Mouse (Mus musculus) CH12.LX (cell line): ENCODE data around the gene Cep295. TPM values are rescaled to one million over a fixed set of nuclear protein-coding genes. Genes with fewer than 3 reads are reported as not detected.

Source experiments
- DNase-seq: peaks from one replicate; pipeline ENCODE4 v3.0.0-alpha.2; 2013; ENCODE audit errors: extremely low read depth
- H3K27ac ChIP-seq: 2 replicates; pipeline ENCODE4 v1.5.1; 2012; ENCODE audit warnings: low read depth, mild to moderate bottlenecking, control low read depth, moderate library complexity; ENCODE audit not compliant: insufficient read depth
- H3K27me3 ChIP-seq: replicated peaks from 2 replicates; pipeline ENCODE3; 2012; ENCODE audit warnings: inconsistent platforms
- H3K36me3 ChIP-seq, 2 experiments: replicated peaks in 1 of 2; 2 replicates each; pipeline versions ENCODE3 to v1.6.1; 2012; ENCODE audit warnings: inconsistent platforms in 1 of 2, low read length in 1 of 2, mild to moderate bottlenecking in 1 of 2, mixed read lengths in 1 of 2, moderate library complexity in 1 of 2; ENCODE audit not compliant: control insufficient read depth in 1 of 2, insufficient read depth in 1 of 2
- H3K4me1 ChIP-seq, 2 experiments: 2 replicates each; pipeline ENCODE4 v1.6.1; 2012; ENCODE audit warnings: inconsistent platforms in 1 of 2, moderate library complexity in 1 of 2; ENCODE audit not compliant: insufficient read depth in 2 of 2, control insufficient read depth in 1 of 2
- H3K4me2 ChIP-seq: 2 replicates; pipeline ENCODE4 v1.6.1; 2012; ENCODE audit warnings: low read depth, mild to moderate bottlenecking, control low read depth; ENCODE audit not compliant: poor library complexity, insufficient read depth, severe bottlenecking
- H3K4me3 ChIP-seq, 3 experiments: fragments of 150-350 bp in 1 of 3; sonication (generic) in 1 of 3; replicated peaks in 1 of 3; 2 replicates each; pipeline versions ENCODE3 to v1.5.1; 2011 to 2012; ENCODE audit warnings: low read depth in 2 of 3, low read length in 2 of 3, mild to moderate bottlenecking in 2 of 3, moderate library complexity in 2 of 3, control low read depth in 1 of 3, improper control_type of control experiment in 1 of 3, inconsistent platforms in 1 of 3, mixed read lengths in 1 of 3; ENCODE audit not compliant: poor library complexity in 1 of 3
- H3K79me2 ChIP-seq: replicated peaks from 2 replicates; pipeline ENCODE4 v1.6.1; 2012; ENCODE audit warnings: mild to moderate bottlenecking, moderate library complexity; ENCODE audit not compliant: control insufficient read depth, poor library complexity, insufficient read depth, severe bottlenecking; ENCODE audit errors: extremely low read depth
- H3K9ac ChIP-seq: 2 replicates; pipeline ENCODE4 v1.6.1; 2012; ENCODE audit warnings: low read depth, mild to moderate bottlenecking, control low read depth, moderate library complexity; ENCODE audit not compliant: insufficient read depth
- H3K9me3 ChIP-seq: replicated peaks from 2 replicates; pipeline ENCODE3; 2012; ENCODE audit warnings: low read length, inconsistent platforms, mixed read lengths
- CHD1 ChIP-seq: IDR thresholded peaks from 2 replicates; pipeline ENCODE4 v1.6.1; 2012; ENCODE audit warnings: low read depth, low read length, improper control_type of control experiment, inconsistent platforms
- CHD2 ChIP-seq: IDR thresholded peaks from 2 replicates; pipeline ENCODE4 v1.6.1; 2011; ENCODE audit warnings: low read length, improper control_type of control experiment
- CTCF ChIP-seq, 2 experiments: IDR thresholded peaks in 1 of 2; conservative IDR thresholded peaks in 1 of 2; 2 replicates each; pipeline ENCODE4 v1.5.1; 2011 to 2012; ENCODE audit warnings: low read depth in 2 of 2, low read length in 2 of 2, improper control_type of control experiment in 1 of 2, inconsistent platforms in 1 of 2, mild to moderate bottlenecking in 1 of 2, moderate library complexity in 1 of 2
- E2F4 ChIP-seq: IDR thresholded peaks from 2 replicates; pipeline ENCODE4 v1.6.1; 2011; ENCODE audit warnings: low read depth, low read length, improper control_type of control experiment; ENCODE audit not compliant: insufficient replicate concordance
- ELF1 ChIP-seq: IDR thresholded peaks from 2 replicates; pipeline ENCODE4 v1.6.1; 2014; ENCODE audit warnings: low read depth, mild to moderate bottlenecking, inconsistent platforms, low read length, improper control_type of control experiment
- EP300 ChIP-seq: IDR thresholded peaks from 2 replicates; pipeline ENCODE4 v1.6.1; 2011; ENCODE audit warnings: low read length, improper control_type of control experiment
- ETS1 ChIP-seq: conservative IDR thresholded peaks from 2 replicates; pipeline ENCODE4 v1.6.1; 2012; ENCODE audit warnings: low read depth, mild to moderate bottlenecking, inconsistent platforms, low read length, improper control_type of control experiment, moderate library complexity
- JUN ChIP-seq: IDR thresholded peaks from 2 replicates; pipeline ENCODE4 v1.6.1; 2011; ENCODE audit warnings: low read depth, mild to moderate bottlenecking, low read length, improper control_type of control experiment, moderate library complexity; ENCODE audit not compliant: insufficient read depth
- JUND ChIP-seq: conservative IDR thresholded peaks from 2 replicates; pipeline ENCODE4 v1.6.1; 2011; ENCODE audit warnings: low read depth, low read length, improper control_type of control experiment
- MAFK ChIP-seq: IDR thresholded peaks from 2 replicates; pipeline ENCODE4 v1.6.1; 2011; ENCODE audit warnings: low read length, improper control_type of control experiment; ENCODE audit not compliant: insufficient replicate concordance
- MAX ChIP-seq: IDR thresholded peaks from 2 replicates; pipeline ENCODE4 v1.6.1; 2011; ENCODE audit warnings: low read length, improper control_type of control experiment
- MAZ ChIP-seq: IDR thresholded peaks from 2 replicates; pipeline ENCODE4 v1.6.1; 2012; ENCODE audit warnings: low read depth, mild to moderate bottlenecking, inconsistent platforms, low read length, improper control_type of control experiment, moderate library complexity
- MEF2A ChIP-seq: IDR thresholded peaks from 2 replicates; pipeline ENCODE4 v1.6.1; 2014; ENCODE audit warnings: low read depth, mild to moderate bottlenecking, inconsistent platforms, low read length, improper control_type of control experiment, borderline replicate concordance
- MYC ChIP-seq: IDR thresholded peaks from 2 replicates; pipeline ENCODE4 v1.6.1; 2011; ENCODE audit warnings: low read depth, mild to moderate bottlenecking, improper control_type of control experiment, low read length
- NRF1 ChIP-seq: IDR thresholded peaks from 2 replicates; pipeline ENCODE4 v1.6.1; 2014; ENCODE audit warnings: low read depth, mild to moderate bottlenecking, inconsistent platforms, low read length, improper control_type of control experiment, moderate library complexity
- POLR2A ChIP-seq: IDR thresholded peaks from 2 replicates; pipeline ENCODE4 v1.6.1; 2011; ENCODE audit warnings: low read depth, mild to moderate bottlenecking, improper control_type of control experiment, low read length
- POLR2AphosphoS2 ChIP-seq: IDR thresholded peaks from 2 replicates; pipeline ENCODE4 v1.6.1; 2011; ENCODE audit warnings: low read depth, low read length, improper control_type of control experiment
- RAD21 ChIP-seq: IDR thresholded peaks from 2 replicates; pipeline ENCODE4 v1.6.1; 2011; ENCODE audit warnings: low read depth, mild to moderate bottlenecking, low read length, improper control_type of control experiment, moderate library complexity
- SIN3A ChIP-seq: IDR thresholded peaks from 2 replicates; pipeline ENCODE4 v1.6.1; 2012; ENCODE audit warnings: low read length, improper control_type of control experiment, inconsistent platforms
- TBP ChIP-seq: conservative IDR thresholded peaks from 2 replicates; pipeline ENCODE4 v1.6.1; 2011; ENCODE audit warnings: low read depth, low read length, improper control_type of control experiment
- UBTF ChIP-seq: IDR thresholded peaks from 2 replicates; pipeline ENCODE4 v1.6.1; 2012; ENCODE audit warnings: low read depth, mild to moderate bottlenecking, inconsistent platforms, low read length, improper control_type of control experiment, moderate library complexity
- USF2 ChIP-seq: conservative IDR thresholded peaks from 2 replicates; pipeline ENCODE4 v1.6.1; 2011; ENCODE audit warnings: low read depth, low read length, improper control_type of control experiment
- ZNF384 ChIP-seq: IDR thresholded peaks from 2 replicates; pipeline ENCODE4 v1.6.1; 2012; ENCODE audit warnings: low read depth, low read length, improper control_type of control experiment, inconsistent platforms
- dilution Hi-C: fragments of 300-500 bp; cut with MboI; formaldehyde crosslinking; loops from 2 replicates; pipeline ENCODE4 v1.14.3; 2020; ENCODE audit warnings: low sequenced_read_pairs; ENCODE audit not compliant: extremely low pct_unique_long_range_greater_than_20kb, extremely low pct_ligation_motif_present
- in situ Hi-C: fragments of 300-500 bp; cut with MboI; formaldehyde crosslinking; loops from 3 replicates; pipeline ENCODE4 v1.14.3; 2019; ENCODE audit warnings: low sequenced_read_pairs, low pct_ligation_motif_present, low pct_unique_long_range_greater_than_20kb, mixed read lengths
- polyA plus RNA-seq: library from polyadenylated mRNA; unstranded; fragments of >175 nt; gene quantifications from 2 replicates; pipeline ENCODE4 v1.2.1, GENCODE M21; 2012; ENCODE audit warnings: low read depth; ENCODE audit not compliant: insufficient read length
- total RNA-seq, 2 experiments: library from RNA; depleted of rRNA; stranded (reverse); fragments of 300-350 nt in 1 of 2; fragments of >200 nt in 1 of 2; gene quantifications; 2 replicates each; pipeline ENCODE4 v1.2.3; 2012 to 2014

Gene Cep295
- total and polyA plus RNA-seq, 3 experiments = 20.4 to 29.9 (median 27.2) TPM

DNA sequence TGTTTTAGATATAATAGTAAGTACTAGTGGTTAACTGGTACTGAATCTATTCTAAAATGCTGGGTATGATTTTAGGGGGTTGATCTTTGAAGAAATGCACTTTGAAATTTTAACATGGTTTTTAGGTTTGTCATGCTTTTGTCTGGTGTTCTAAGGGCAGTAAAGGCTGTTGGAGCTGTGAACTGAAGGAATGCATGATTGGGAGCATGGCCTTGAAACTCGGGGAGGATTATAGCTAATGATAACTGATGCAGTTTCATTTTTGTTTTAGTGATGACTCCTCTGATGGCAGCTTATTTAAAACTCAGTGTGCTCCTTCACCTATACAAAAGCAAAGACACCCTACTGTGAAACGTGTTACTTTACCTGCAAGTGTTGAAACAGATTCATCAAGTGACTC is 49.3 kb downstream of the Cep295 start:
- H3K27me3 ChIP-seq = no peaks in the 10 kb centered on the region
- no peak for TF ChIP-seq EP300
- TF ChIP-seq POLR2A = peak; percentile 17; the same call in 1 of the 2 replicates
- peak overlapping the region; percentile 98 for H3K4me2 ChIP-seq
- peaks cover 36 to 56% of the 10 kb centered on the region in 2 experiments for H3K36me3 ChIP-seq
- no peak overlapping the region for H3K27ac ChIP-seq
- no peak for DNase-seq
- peak overlapping the region; percentile 90 for H3K9ac ChIP-seq
- dilution Hi-C loops = no loop called here
- in situ Hi-C loops = no loop called here
- no peaks in the 10 kb centered on the region for H3K9me3 ChIP-seq
- peaks cover 55% of the 10 kb centered on the region for H3K79me2 ChIP-seq
- H3K4me3 ChIP-seq = peak overlapping the region; percentile 53 to 94 (median 69)
- peaks cover 2 to 40% of the 10 kb centered on the region in 2 experiments; a peak in 2 of 4 replicates for H3K4me1 ChIP-seq

GRCm38 (mm10) chr9:15307257-15307656 is 50.3 kb downstream of the Cep295 start:
- Histone ChIP-seq H3K9ac (peak overlapping the region; percentile 90), H3K4me2 (peak overlapping the region; percentile 90), H3K9me3 (no peaks in the 10 kb centered on the region), H3K4me3 (peak overlapping the region; percentile 69 to 94 (median 85)), H3K36me3 (peaks cover 30 to 46% of the 10 kb centered on the region in 2 experiments), H3K27ac (peak overlapping the region; percentile 56; the same call in 1 of the 2 replicates), H3K4me1 (peaks cover 2 to 36% of the 10 kb centered on the region in 2 experiments; a peak in 3 of 4 replicates), H3K79me2 (peaks cover 49% of the 10 kb centered on the region)
- DNase-seq = no peak
- dilution Hi-C loops = no loop called here
- in situ Hi-C loops = no loop called here
- TF ChIP-seq TBP (no peak), CHD2 (no peak), CHD1 (0 out of 2 replicates have a peak, but pooled peaks have one; percentile 65), MAX (no peak), SIN3A (peak; percentile 52; the same call in 1 of the 2 replicates), RAD21 (no peak)
- TF ChIP-seq, all 38 proteins: peak for 2
- H3K27me3 ChIP-seq = no peaks in the 10 kb centered on the region

DNA sequence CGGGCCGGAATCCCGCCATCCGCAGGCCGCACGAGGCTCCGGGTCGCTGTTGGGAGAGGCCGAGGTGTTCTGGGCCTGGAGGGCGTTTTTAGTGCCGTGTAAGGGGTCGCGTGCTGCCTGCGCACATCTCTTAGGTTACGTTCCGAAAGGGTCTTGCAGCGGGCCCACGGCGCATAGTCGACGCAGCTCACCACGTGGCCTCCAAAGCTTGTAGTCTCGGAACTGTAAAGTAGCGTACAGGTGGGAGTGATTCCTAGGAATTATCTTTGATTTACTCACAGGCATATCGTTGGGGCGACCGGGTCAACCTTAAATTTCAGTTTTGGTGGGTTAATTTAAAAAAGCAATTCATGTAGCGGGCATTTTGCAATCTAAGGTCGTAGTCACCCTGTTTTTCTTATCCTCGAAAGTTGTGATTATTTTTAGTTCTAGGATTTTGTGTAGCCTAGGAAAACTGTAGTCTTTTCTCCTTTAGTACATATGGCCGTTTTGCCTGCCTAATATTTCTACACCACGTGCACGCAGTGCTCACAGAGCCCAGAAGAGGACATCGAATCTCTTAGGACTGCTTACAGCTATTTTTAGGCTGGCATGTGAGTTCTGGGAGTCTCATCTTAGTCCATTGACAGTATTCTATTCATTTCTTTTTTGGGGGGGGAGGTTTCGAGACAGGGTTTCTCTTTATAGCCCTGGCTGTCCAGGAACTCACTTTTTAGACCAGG is 51.0 kb downstream of the Cep295 start, which contains the start of gene 4931406C07Rik:
4931406C07Rik (minus strand) TSS at position 51 of the 722 bp plus-strand sequence.
- dilution Hi-C loops = no loop called here
- TF ChIP-seq CHD2 (no peak), CTCF (conservative IDR thresholded peaks at IDR 0.05 in 1 of 2, IDR thresholded peaks at IDR 0.05 in 1 of 2; ENCODE audit: low read depth in 2 of 2, low read length in 2 of 2) (no peak), USF2 (no peak), ETS1 (no peak), TBP (0 out of 2 replicates have a peak, but pooled peaks have one; percentile 23), MAZ (no peak), ZNF384 (no peak), RAD21 (no peak), CHD1 (0 out of 2 replicates have a peak, but pooled peaks have one; percentile 58), POLR2A (peak; percentile 11; the same call in 1 of the 2 replicates), JUND (no peak; the same call in 1 of the 2 replicates), JUN (no peak), EP300 (no peak), ELF1 (no peak), MEF2A (peak; percentile 32; the same call in 1 of the 2 replicates), UBTF (no peak), E2F4 (no peak), MAFK (no peak), NRF1 (no peak), MYC (peak; percentile 97), POLR2AphosphoS2 (peak; percentile 37; the same call in 1 of the 2 replicates)

More for the DNA sequence above, 51.0 kb downstream of the Cep295 start, which contains the start of gene 4931406C07Rik:
- H3K4me3 ChIP-seq = peak within 1 kb of the TSS; percentile 69 to 94 (median 85)
- peak within 1 kb of the TSS; percentile 90 for H3K4me2 ChIP-seq
- DNase-seq = no peak
- peaks cover 2 to 32% of the 10 kb centered on the region in 2 experiments; a peak in 3 of 4 replicates for H3K4me1 ChIP-seq
- peaks cover 43% of the 10 kb centered on the region for H3K79me2 ChIP-seq
- in situ Hi-C loops = no loop called here
- H3K27ac ChIP-seq = peak within 1 kb of the TSS; percentile 57
- no peaks in the 10 kb centered on the region for H3K27me3 ChIP-seq
- H3K36me3 ChIP-seq = peaks cover 23 to 39% of the 10 kb centered on the region in 2 experiments
- H3K9me3 ChIP-seq = no peaks in the 10 kb centered on the region
- peak within 1 kb of the TSS; percentile 90 for H3K9ac ChIP-seq
